Mouse (Mus musculus) gastrocnemius, adult 2 months (tissue): Measurements from ENCODE around the gene Cabin1. TPM values are rescaled to one million over a fixed set of nuclear protein-coding genes. Genes with fewer than 3 reads are reported as not detected.
A peak's percentile ranks its signal among the peaks of the same experiment; 100 is the strongest.

Experiments
- DNase-seq: peaks from one replicate; pipeline ENCODE4 v3.0.0; 2022
- H3K27ac ChIP-seq: fragments of 200-600 bp; 2 replicates; pipeline ENCODE4 v1.8.1; 2022; ENCODE audit warnings: mild to moderate bottlenecking
- H3K4me3 ChIP-seq: fragments of 200-600 bp; 2 replicates; pipeline ENCODE4 v1.8.1; 2022; ENCODE audit warnings: mild to moderate bottlenecking, moderate library complexity
- CTCF ChIP-seq: fragments of 200-600 bp; IDR thresholded peaks from 2 replicates; pipeline ENCODE4 v1.8.1; 2022; ENCODE audit warnings: antibody characterized with exemption, mild to moderate bottlenecking, moderate library complexity
- intact Hi-C: fragments of 180-260 bp; cut with DNase I; formaldehyde crosslinking; loops from one replicate; pipeline ENCODE4 v1.15.1; 2025
- total RNA-seq, 2 experiments: library from RNA; stranded (reverse); gene quantifications; 2 replicates each; pipeline ENCODE4 v1.2.3; 2021

Gene Cabin1
- total RNA-seq, 2 experiments from 2014 or later: 8.4 to 11.0 TPM

- no peak for TF ChIP-seq CTCF
- Histone ChIP-seq H3K27ac (no peak overlapping the region), H3K4me3 (no peak overlapping the region)
- intact Hi-C loops: no loop called here
- peak; percentile 15 for DNase-seq
These were observed 115.1 kb downstream of the Cabin1 start for GRCm38 (mm10) chr10:75649001-75649400.

GRCm38 (mm10) chr10:75648091-75648490 is 116.0 kb downstream of the Cabin1 start:
- TF ChIP-seq CTCF: no peak
- peak; percentile 15 for DNase-seq
- intact Hi-C loops: no loop called here
- H3K27ac ChIP-seq: peak overlapping the region; percentile 25; the same call in 1 of the 2 replicates
- H3K4me3 ChIP-seq: no peak overlapping the region

DNA sequence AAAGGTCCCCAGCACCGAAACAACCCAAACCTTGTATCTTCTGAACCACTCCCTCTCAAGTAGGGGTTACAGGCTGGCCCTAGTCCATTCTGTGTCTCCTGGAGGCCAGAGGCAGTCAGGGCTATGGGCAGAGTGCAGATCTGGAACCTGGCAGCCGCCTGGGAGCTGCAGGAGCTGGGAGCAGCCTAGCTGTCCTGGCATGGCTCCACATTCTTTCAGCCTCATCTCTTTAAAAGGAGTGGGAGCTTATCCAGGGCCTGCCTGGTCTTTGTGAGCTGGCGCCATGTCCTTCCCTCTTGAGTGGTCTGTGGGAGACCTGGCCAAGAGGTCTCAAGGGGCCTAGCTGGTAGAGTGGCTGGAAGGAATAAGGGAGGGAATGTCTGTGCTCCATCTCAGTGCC is 116.8 kb downstream of the Cabin1 start:
- intact Hi-C loops: no loop called here
- peak; percentile 75 for DNase-seq
- no peak for TF ChIP-seq CTCF
- peak overlapping the region; percentile 35; the same call in 1 of the 2 replicates for H3K27ac ChIP-seq
- H3K4me3 ChIP-seq: no peak overlapping the region

GRCm38 (mm10) chr10:75646406-75646805 is 117.7 kb downstream of the Cabin1 start:
- TF ChIP-seq CTCF: no peak
- no peak overlapping the region for H3K4me3 ChIP-seq
- intact Hi-C loops: no loop called here
- DNase-seq: no peak
- no peak overlapping the region for H3K27ac ChIP-seq

DNA sequence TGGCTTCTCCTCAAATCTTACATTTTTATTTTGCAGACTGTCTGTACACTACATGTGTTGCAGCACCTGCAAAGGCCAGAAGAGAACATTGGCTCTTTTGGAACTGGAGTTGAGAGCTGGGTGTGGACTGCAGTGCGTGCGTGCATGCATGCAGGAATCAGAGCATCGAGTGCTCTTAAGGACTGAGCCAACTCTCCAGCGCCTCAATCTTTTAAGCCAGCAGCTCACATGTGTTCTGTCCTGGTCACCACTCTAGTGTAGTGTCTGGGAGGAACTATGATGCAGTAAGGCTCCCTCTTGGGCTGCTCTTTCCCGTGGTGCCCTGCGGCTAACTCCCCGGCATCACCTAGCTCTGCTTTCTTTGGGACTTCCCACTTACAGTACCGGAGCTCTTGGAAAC is 118.5 kb downstream of the Cabin1 start:
- intact Hi-C loops: no loop called here
- no peak for DNase-seq
- Histone ChIP-seq H3K4me3 (no peak overlapping the region), H3K27ac (no peak overlapping the region)
- TF ChIP-seq CTCF: no peak

DNA sequence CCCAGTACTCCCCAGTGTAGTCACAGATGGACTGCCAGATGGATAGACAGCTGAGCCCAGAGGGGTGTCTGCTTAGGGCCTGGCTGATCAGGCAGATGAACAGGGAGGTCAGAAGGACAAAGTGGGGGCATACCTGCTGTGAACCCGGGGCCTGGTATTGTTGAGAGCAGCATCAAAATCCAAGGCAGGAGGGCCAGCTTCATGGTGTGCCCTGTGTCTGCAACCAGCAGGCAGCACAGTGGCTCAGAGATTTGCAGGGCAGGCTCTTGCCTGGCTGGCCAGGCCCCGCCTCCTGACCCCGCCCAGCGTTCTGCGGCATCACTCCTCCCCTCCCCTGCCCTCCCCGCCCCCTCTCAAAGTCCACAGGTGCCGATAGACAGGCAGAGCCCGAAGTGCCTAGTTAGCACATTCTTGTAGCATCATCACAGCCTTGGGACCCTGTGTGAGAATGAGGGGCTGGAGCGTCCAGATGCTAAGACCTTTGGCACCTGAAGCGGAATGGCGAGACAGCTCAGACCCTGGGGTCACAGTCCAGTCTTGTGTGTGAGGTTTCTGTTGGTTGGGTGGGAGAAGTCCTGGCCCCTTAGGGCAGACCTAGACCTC is 120.3 kb downstream of the Cabin1 start, which contains the start of gene Susd2:
Susd2 (minus strand) TSS at position 268 of the 603 bp plus-strand sequence.
- Histone ChIP-seq H3K4me3 (peak within 1 kb of the TSS; percentile 47), H3K27ac (peak within 1 kb of the TSS; percentile 59)
- DNase-seq: peak; percentile 73
- no peak for TF ChIP-seq CTCF
- intact Hi-C loops: no loop called here

DNA sequence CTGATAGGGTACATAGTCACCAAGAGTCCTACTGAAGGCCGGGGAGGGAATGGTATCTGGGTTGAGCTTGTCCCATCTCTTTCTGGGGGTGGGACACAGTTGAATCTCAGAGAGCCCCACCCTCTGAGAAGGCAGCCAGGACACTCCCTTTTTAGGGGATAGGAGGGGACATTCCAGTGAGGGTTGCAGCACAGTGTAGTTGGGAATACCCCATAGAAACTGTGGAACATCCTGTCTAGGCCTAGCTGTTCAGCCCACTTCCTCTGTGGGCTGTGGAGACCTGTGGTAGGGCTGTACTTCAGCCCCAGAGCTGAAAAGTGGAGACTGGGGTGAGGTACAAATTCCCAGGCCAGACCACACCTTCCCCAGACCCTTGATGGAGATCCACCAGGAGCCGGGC is 121.2 kb downstream of the Cabin1 start:
- TF ChIP-seq CTCF: no peak
- peak overlapping the region; percentile 59 for H3K27ac ChIP-seq
- intact Hi-C loops: no loop called here
- DNase-seq: peak; percentile 10
- peak overlapping the region; percentile 47 for H3K4me3 ChIP-seq

DNA sequence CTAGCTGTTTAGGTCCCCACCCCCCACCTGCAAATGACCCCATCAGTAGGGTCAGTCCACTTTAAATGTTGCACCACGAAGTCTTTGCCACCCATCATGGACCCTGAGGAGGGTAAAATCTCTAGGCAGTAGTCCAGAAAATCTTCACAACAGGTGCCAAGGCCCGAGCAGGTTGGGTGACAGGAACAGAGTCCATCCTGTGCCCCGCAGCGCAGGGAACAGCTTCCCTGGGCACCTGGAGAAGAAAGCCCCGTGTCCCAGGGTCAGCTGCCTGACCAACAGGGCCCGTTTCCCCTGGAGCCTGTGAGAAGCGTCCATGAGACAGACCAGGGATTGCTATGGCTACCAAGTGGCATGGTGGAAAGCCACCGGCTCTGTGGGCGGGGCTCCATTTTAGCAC is 121.7 kb downstream of the Cabin1 start:
- H3K4me3 ChIP-seq: no peak overlapping the region
- H3K27ac ChIP-seq: peak overlapping the region; percentile 59; the same call in 1 of the 2 replicates
- intact Hi-C loops: no loop called here
- no peak for DNase-seq
- no peak for TF ChIP-seq CTCF

DNA sequence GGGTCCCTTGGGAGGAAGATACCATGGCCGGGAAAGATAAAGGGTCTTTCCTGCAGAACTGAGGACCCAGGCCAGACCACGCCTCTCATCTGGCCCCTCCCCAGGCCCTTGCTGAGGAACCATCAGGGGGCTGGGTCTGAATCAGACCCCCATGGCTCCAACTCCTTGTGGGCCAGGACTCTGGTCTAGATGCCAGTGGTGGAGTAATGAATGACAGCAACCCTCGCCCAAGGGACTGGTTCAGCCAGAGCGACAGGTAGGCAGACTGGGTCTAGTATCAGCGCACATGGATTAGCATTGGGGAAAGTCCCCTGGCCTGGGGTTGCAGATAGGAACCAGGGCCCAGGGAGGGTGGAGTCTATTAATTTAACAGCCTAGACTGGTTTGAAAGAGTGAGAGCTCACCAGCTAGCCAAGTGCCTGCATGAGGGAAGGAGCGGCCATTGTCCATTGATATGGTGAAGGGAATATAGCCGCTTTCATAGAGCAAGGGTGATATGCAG is 122.4 kb downstream of the Cabin1 start:
- TF ChIP-seq CTCF: no peak
- peak; percentile 13 for DNase-seq
- intact Hi-C loops: no loop called here
- Histone ChIP-seq H3K4me3 (no peak overlapping the region), H3K27ac (no peak overlapping the region)

GRCm38 (mm10) chr10:75637711-75638110 is 126.4 kb downstream of the Cabin1 start:
- no peak for TF ChIP-seq CTCF
- Histone ChIP-seq H3K4me3 (no peak overlapping the region), H3K27ac (no peak overlapping the region)
- peak; percentile 17 for DNase-seq
- intact Hi-C loops: loop anchor here (5.0 kb wide), 2 partner anchors 65 to 215 kb away; no protein-coding TSS in a partner anchor

DNA sequence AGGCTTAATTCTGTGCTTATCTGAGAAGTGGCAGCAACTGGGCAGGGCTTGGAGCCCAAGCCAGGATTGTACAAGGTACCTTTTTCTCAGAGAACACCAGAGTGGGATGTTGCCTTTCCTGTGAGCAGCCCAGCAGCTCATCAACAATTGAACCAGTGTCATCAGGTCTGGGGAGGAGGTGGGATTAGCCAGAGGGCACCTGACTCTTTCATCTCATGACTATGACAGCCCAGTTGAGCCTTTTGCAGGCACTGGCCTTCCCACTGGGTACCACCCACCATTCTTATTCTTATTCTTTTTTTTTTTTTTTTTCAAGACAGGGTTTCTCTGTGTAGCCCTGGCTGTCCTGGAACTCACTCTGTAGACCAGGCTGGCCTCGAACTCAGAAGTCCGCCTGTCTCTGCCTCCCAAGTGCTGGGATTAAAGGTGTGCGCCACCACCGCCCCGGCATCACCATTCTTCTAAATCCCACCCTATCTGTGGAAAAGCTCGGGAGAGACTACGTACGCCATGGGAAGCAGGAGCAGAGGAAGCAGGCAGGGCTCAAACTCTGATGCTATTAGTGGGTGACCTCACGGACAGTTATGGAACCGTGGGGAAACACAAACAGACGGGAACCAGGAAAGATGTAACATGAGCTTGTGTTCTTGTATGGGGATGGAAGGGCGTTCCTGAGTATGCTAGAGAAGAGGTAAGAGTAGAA is 127.9 kb downstream of the Cabin1 start:
- no peak for TF ChIP-seq CTCF
- intact Hi-C loops: loop anchor here (5.0 kb wide), 2 partner anchors 66 to 216 kb away; no protein-coding TSS in a partner anchor
- DNase-seq: peak; percentile 10
- Histone ChIP-seq H3K27ac (no peak overlapping the region), H3K4me3 (no peak overlapping the region)

GRCm38 (mm10) chr10:75635693-75636055 is 128.5 kb downstream of the Cabin1 start:
- Histone ChIP-seq H3K27ac (no peak overlapping the region), H3K4me3 (no peak overlapping the region)
- peak; percentile 89 for DNase-seq
- intact Hi-C loops: loop anchor here (1.0 to 5.0 kb wide), 3 partner anchors 49 to 217 kb away; no protein-coding TSS in a partner anchor
- TF ChIP-seq CTCF: no peak; the same call in 1 of the 2 replicates
